Mouse (Mus musculus) retina, postnatal 1 day (tissue): Measurements from ENCODE around the gene Nxpe2.

ENCODE experiments used
- DNase-seq: peaks from one replicate; pipeline ENCODE4 v3.0.0-alpha.2; 2012

The Nxpe2 gene

GRCm38 (mm10) chr9:48294754-48295153, 58.5 kb downstream of the Nxpe2 start:
- no peak for DNase-seq

GRCm38 (mm10) chr9:48290281-48290680, 63.0 kb downstream of the Nxpe2 start:
- no peak for DNase-seq

- no peak for DNase-seq
Measured at GRCm38 (mm10) chr9:48284221-48284620, 69.0 kb downstream of the Nxpe2 start.

- DNase-seq, result no peak
Measured at GRCm38 (mm10) chr9:48276831-48277230, 76.4 kb downstream of the Nxpe2 start.
